Mouse (Mus musculus) midbrain, embryonic 12.5 days (tissue): ENCODE data around the gene Sirt3. TPM values are rescaled to one million over a fixed set of nuclear protein-coding genes. Genes with fewer than 3 reads are reported as not detected.

ENCODE experiments used
- ATAC-seq: fragments of 200-750 bp; cut with Nextera tagmentation; 2 replicates; pipeline ENCODE4 v1.8.0; 2017; ENCODE audit warnings: low read depth, moderate TSS enrichment, moderate library complexity; ENCODE audit not compliant: low FRiP score
- H3K27ac ChIP-seq: fragments of 300-500 bp; sonication (generic); replicated peaks from 2 replicates; pipeline ENCODE4 v1.5.1; 2016; ENCODE audit warnings: mild to moderate bottlenecking
- H3K27me3 ChIP-seq: fragments of 300-500 bp; sonication (generic); 2 replicates; pipeline ENCODE4 v1.6.1; 2016; ENCODE audit warnings: mild to moderate bottlenecking
- H3K36me3 ChIP-seq: fragments of 300-500 bp; sonication (generic); 2 replicates; pipeline ENCODE4 v1.6.1; 2016
- H3K4me1 ChIP-seq: fragments of 300-500 bp; sonication (generic); 2 replicates; pipeline ENCODE4 v1.6.1; 2016
- H3K4me2 ChIP-seq: fragments of 300-500 bp; sonication (generic); replicated peaks from 2 replicates; pipeline ENCODE4 v1.6.1; 2016; ENCODE audit warnings: mild to moderate bottlenecking, moderate library complexity
- H3K4me3 ChIP-seq: fragments of 300-500 bp; sonication (generic); 2 replicates; pipeline ENCODE4 v1.5.1; 2016; ENCODE audit warnings: mild to moderate bottlenecking
- H3K9ac ChIP-seq: fragments of 300-500 bp; sonication (generic); replicated peaks from 2 replicates; pipeline ENCODE4 v1.6.1; 2016; ENCODE audit warnings: mild to moderate bottlenecking, moderate library complexity
- H3K9me3 ChIP-seq: fragments of 300-500 bp; sonication (generic); 2 replicates; pipeline ENCODE4 v1.6.1; 2016; ENCODE audit warnings: mild to moderate bottlenecking
- WGBS: fragments of 180-500 bp; shearing (Covaris S2); methylation state at CpG from one replicate; pipeline ENCODE4 v1.1.7; 2016; 5-methylcytosine and 5-hydroxymethylcytosine counted together
- polyA plus RNA-seq: library from polyadenylated mRNA; unstranded; fragments of >200 nt; fragmentation: Nextera tagmentation; extraction: Ambion mirVana; gene quantifications from 2 replicates; pipeline ENCODE4 v1.2.1, GENCODE M21; 2016

Sirt3 gene
- polyA plus RNA-seq, 1 experiment from 2014 or later, result 28.9 TPM

GRCm38 (mm10) chr7:140908634-140909107 is 26.6 kb upstream of the Sirt3 start:
- WGBS, result 3% methylated on average over 19 of the region's 19 CpGs
- H3K4me2 ChIP-seq, result peak overlapping the region; percentile 81
- no peaks in the 10 kb centered on the region for H3K36me3 ChIP-seq
- peak; percentile 72 for ATAC-seq
- H3K27me3 ChIP-seq, result peaks cover 16% of the 10 kb centered on the region
- H3K27ac ChIP-seq, result no peak overlapping the region
- H3K9me3 ChIP-seq, result no peaks in the 10 kb centered on the region
- peak overlapping the region; percentile 37 for H3K4me3 ChIP-seq
- peak overlapping the region; percentile 43; the same call in 1 of the 2 replicates for H3K9ac ChIP-seq
- peaks cover 8% of the 10 kb centered on the region for H3K4me1 ChIP-seq

GRCm38 (mm10) chr7:140908181-140908580 is 26.1 kb upstream of the Sirt3 start:
- peaks cover 16% of the 10 kb centered on the region for H3K27me3 ChIP-seq
- no peak overlapping the region for H3K9ac ChIP-seq
- no peak; the same call in 1 of the 2 replicates for ATAC-seq
- peak overlapping the region; percentile 81; the same call in 1 of the 2 replicates for H3K4me2 ChIP-seq
- H3K4me3 ChIP-seq, result no peak overlapping the region
- peaks cover 10% of the 10 kb centered on the region for H3K4me1 ChIP-seq
- no peaks in the 10 kb centered on the region for H3K36me3 ChIP-seq
- no peaks in the 10 kb centered on the region for H3K9me3 ChIP-seq
- WGBS, result 49% methylated on average over 7 of the region's 7 CpGs
- H3K27ac ChIP-seq, result no peak overlapping the region

GRCm38 (mm10) chr7:140907697-140908096 is 25.6 kb upstream of the Sirt3 start:
- Histone ChIP-seq H3K9ac (no peak overlapping the region), H3K4me3 (no peak overlapping the region), H3K4me1 (peaks cover 13% of the 10 kb centered on the region), H3K27ac (no peak overlapping the region), H3K4me2 (no peak overlapping the region), H3K27me3 (peaks cover 16% of the 10 kb centered on the region), H3K9me3 (no peaks in the 10 kb centered on the region), H3K36me3 (no peaks in the 10 kb centered on the region)
- ATAC-seq, result no peak
- 83% methylated on average over 7 of the region's 7 CpGs for WGBS

GRCm38 (mm10) chr7:140907131-140907530 is 25.0 kb upstream of the Sirt3 start:
- Histone ChIP-seq H3K9me3 (no peaks in the 10 kb centered on the region), H3K4me1 (peaks cover 13% of the 10 kb centered on the region), H3K9ac (no peak overlapping the region), H3K27ac (no peak overlapping the region), H3K27me3 (peaks cover 10% of the 10 kb centered on the region; the same call in 1 of the 2 replicates), H3K4me3 (no peak overlapping the region), H3K4me2 (no peak overlapping the region), H3K36me3 (no peaks in the 10 kb centered on the region)
- 88% methylated on average over 13 of the region's 13 CpGs for WGBS
- ATAC-seq, result no peak

GRCm38 (mm10) chr7:140905642-140906081 is 23.6 kb upstream of the Sirt3 start:
- Histone ChIP-seq H3K4me1 (peaks cover 13% of the 10 kb centered on the region), H3K27ac (no peak overlapping the region), H3K9ac (no peak overlapping the region), H3K36me3 (no peaks in the 10 kb centered on the region), H3K9me3 (no peaks in the 10 kb centered on the region), H3K27me3 (peaks cover 9% of the 10 kb centered on the region; the same call in 1 of the 2 replicates), H3K4me2 (no peak overlapping the region), H3K4me3 (no peak overlapping the region)
- 90% methylated on average over 2 of the region's 2 CpGs for WGBS
- no peak for ATAC-seq

GRCm38 (mm10) chr7:140903212-140903611 is 21.1 kb upstream of the Sirt3 start:
- Histone ChIP-seq H3K4me3 (no peak overlapping the region), H3K36me3 (peaks cover 16% of the 10 kb centered on the region), H3K27ac (no peak overlapping the region), H3K9ac (no peak overlapping the region), H3K27me3 (no peaks in the 10 kb centered on the region), H3K9me3 (no peaks in the 10 kb centered on the region), H3K4me2 (no peak overlapping the region), H3K4me1 (peaks cover 5% of the 10 kb centered on the region)
- ATAC-seq, result peak; percentile 62
- WGBS, result 27% methylated on average over 13 of the region's 13 CpGs

GRCm38 (mm10) chr7:140902036-140902875 is 20.1 kb upstream of the Sirt3 start:
- H3K9me3 ChIP-seq, result no peaks in the 10 kb centered on the region
- ATAC-seq, result no peak
- H3K4me2 ChIP-seq, result no peak overlapping the region
- H3K27me3 ChIP-seq, result no peaks in the 10 kb centered on the region
- no peak overlapping the region for H3K27ac ChIP-seq
- H3K4me1 ChIP-seq, result peaks cover 5% of the 10 kb centered on the region
- peaks cover 25% of the 10 kb centered on the region for H3K36me3 ChIP-seq
- no peak overlapping the region for H3K4me3 ChIP-seq
- H3K9ac ChIP-seq, result no peak overlapping the region
- WGBS, result 80% methylated on average over 15 of the region's 15 CpGs

- Histone ChIP-seq H3K9ac (no peak within 1 kb of the TSS), H3K4me2 (no peak within 1 kb of the TSS), H3K4me1 (peaks cover 5% of the 10 kb centered on the region), H3K9me3 (no peaks in the 10 kb centered on the region), H3K27ac (no peak within 1 kb of the TSS), H3K4me3 (no peak within 1 kb of the TSS), H3K27me3 (no peaks in the 10 kb centered on the region), H3K36me3 (peaks cover 43% of the 10 kb centered on the region)
- no peak for ATAC-seq
- 87% methylated on average over 10 of the region's 10 CpGs for WGBS
These were observed 18.1 kb upstream of the Sirt3 start, which contains the start of gene Cox8b for GRCm38 (mm10) chr7:140900220-140900619. Gene Cox8b (minus strand): TSS chr7:140900446.

GRCm38 (mm10) chr7:140899121-140899520 is 17.0 kb upstream of the Sirt3 start:
- Histone ChIP-seq H3K27me3 (no peaks in the 10 kb centered on the region), H3K4me1 (peaks cover 5% of the 10 kb centered on the region), H3K4me2 (no peak overlapping the region), H3K9me3 (no peaks in the 10 kb centered on the region), H3K27ac (no peak overlapping the region), H3K9ac (no peak overlapping the region), H3K4me3 (no peak overlapping the region), H3K36me3 (peaks cover 53% of the 10 kb centered on the region)
- no peak for ATAC-seq
- 76% methylated on average over 3 of the region's 3 CpGs for WGBS

- 93% methylated on average over 7 of the region's 7 CpGs for WGBS
- H3K27me3 ChIP-seq, result no peaks in the 10 kb centered on the region
- H3K4me3 ChIP-seq, result no peak overlapping the region
- H3K9ac ChIP-seq, result no peak overlapping the region
- no peaks in the 10 kb centered on the region for H3K9me3 ChIP-seq
- no peak overlapping the region for H3K27ac ChIP-seq
- no peak overlapping the region for H3K4me2 ChIP-seq
- H3K36me3 ChIP-seq, result peaks cover 64% of the 10 kb centered on the region
- no peaks in the 10 kb centered on the region for H3K4me1 ChIP-seq
- no peak for ATAC-seq
These were observed 15.8 kb upstream of the Sirt3 start for GRCm38 (mm10) chr7:140897863-140898262.

- Histone ChIP-seq H3K4me2 (no peak overlapping the region), H3K27ac (no peak overlapping the region), H3K36me3 (peaks cover 82% of the 10 kb centered on the region), H3K4me3 (no peak overlapping the region), H3K9me3 (no peaks in the 10 kb centered on the region), H3K9ac (no peak overlapping the region), H3K27me3 (no peaks in the 10 kb centered on the region), H3K4me1 (no peaks in the 10 kb centered on the region)
- ATAC-seq, result no peak
- 96% methylated on average over 3 of the region's 3 CpGs for WGBS
These were observed 12.5 kb upstream of the Sirt3 start for GRCm38 (mm10) chr7:140894611-140895010.

GRCm38 (mm10) chr7:140894031-140894430 is 11.9 kb upstream of the Sirt3 start:
- Histone ChIP-seq H3K27ac (no peak overlapping the region), H3K27me3 (no peaks in the 10 kb centered on the region), H3K9ac (no peak overlapping the region), H3K4me1 (no peaks in the 10 kb centered on the region), H3K4me3 (no peak overlapping the region), H3K36me3 (peaks cover 82% of the 10 kb centered on the region), H3K9me3 (no peaks in the 10 kb centered on the region), H3K4me2 (no peak overlapping the region)
- no peak for ATAC-seq
- WGBS, result 90% methylated on average over 7 of the region's 7 CpGs
